Mouse (Mus musculus) bone marrow, adult 2 months (tissue): ENCODE measurements around the gene Wnt5a. TPM values are rescaled to one million over a fixed set of nuclear protein-coding genes. Genes with fewer than 3 reads are reported as not detected.

ENCODE experiments used
- H3K27ac ChIP-seq: fragments of 200-500 bp; 2 replicates; pipeline ENCODE4 v1.5.1; 2012; ENCODE audit warnings: low read depth, mild to moderate bottlenecking, control low read depth, inconsistent platforms, low read length; ENCODE audit not compliant: control insufficient read depth, poor library complexity, insufficient read depth
- H3K4me1 ChIP-seq: fragments of 200-500 bp; 2 replicates; pipeline ENCODE4 v1.6.1; 2011; ENCODE audit warnings: low read length; ENCODE audit not compliant: control insufficient read depth, insufficient read depth
- H3K4me3 ChIP-seq: fragments of 200-500 bp; replicated peaks from 2 replicates; pipeline ENCODE3; 2011; ENCODE audit warnings: mild to moderate bottlenecking, low read depth, low read length, control low read depth; ENCODE audit not compliant: control insufficient read depth
- CTCF ChIP-seq: fragments of 200-500 bp; IDR thresholded peaks from 2 replicates; pipeline ENCODE4 v1.5.1; 2011; ENCODE audit warnings: low read length, control low read depth; ENCODE audit not compliant: control insufficient read depth, insufficient read depth
- POLR2A ChIP-seq: fragments of 200-500 bp; IDR thresholded peaks from 2 replicates; pipeline ENCODE4 v1.6.1; 2011; ENCODE audit warnings: low read depth, mild to moderate bottlenecking, control low read depth, low read length, borderline replicate concordance; ENCODE audit not compliant: control insufficient read depth
- WGBS: fragments of 180-500 bp; shearing (Covaris S2); methylation state at CpG from one replicate; pipeline ENCODE4 v1.1.7; 2018; 5-methylcytosine and 5-hydroxymethylcytosine counted together
- polyA plus RNA-seq: library from polyadenylated mRNA; stranded (reverse); fragments of >200 nt; gene quantifications from 2 replicates; pipeline ENCODE4 v1.2.4, GENCODE M21; 2011; ENCODE audit warnings: low replicate concordance; ENCODE audit not compliant: missing spikeins, insufficient read depth, insufficient read length

Gene Wnt5a
- polyA plus RNA-seq, 1 experiment = 0.82 TPM

DNA sequence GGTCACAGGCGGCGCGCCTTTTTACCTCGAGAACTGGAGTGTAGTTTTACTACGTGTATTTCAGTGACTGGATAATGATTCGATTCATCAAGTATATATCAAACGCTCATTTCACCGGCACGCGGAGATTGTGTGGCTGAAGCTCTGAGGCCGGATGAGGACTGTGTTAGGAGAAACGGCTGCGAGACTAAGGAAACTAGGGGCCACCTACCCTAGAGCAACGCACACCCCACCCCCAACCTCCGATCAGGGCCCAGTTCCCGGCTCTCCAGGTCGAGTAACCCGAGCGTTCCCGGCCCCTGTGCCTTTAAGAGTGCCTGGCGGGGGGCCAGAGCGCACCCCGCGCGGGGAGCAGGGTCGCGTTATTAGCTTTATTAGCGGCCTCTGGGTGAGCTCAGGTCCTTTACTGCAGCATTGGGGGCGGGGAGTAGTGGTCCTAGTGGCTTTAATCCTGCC, 1.9 kb downstream of the Wnt5a start:
- 2% methylated on average over 29 of the region's 29 CpGs for WGBS
- Histone ChIP-seq H3K27ac (no peak overlapping the region), H3K4me1 (no peaks in the 10 kb centered on the region; the same call in 1 of the 2 replicates), H3K4me3 (no peak overlapping the region)
- TF ChIP-seq CTCF (no peak), POLR2A (no peak)

DNA sequence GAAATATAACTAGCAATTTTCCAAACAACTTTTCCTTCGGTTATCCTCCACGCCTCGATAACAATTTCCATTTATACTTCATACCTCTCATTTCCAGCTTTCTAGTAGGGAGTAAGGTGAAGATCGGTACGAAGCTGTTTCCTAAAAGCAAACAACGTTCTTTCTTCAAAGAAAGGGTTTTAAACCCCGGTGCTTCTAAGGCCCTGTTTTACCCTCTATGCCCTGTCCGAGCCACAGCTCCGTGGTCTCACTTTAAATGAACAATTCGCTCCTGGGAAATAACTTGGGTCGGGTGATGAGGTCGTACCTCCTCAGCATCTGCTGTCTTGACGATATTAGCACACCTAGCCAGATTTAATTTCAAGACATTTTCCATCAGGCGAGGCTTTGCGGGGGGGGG, 2.5 kb downstream of the Wnt5a start:
- H3K4me1 ChIP-seq = no peaks in the 10 kb centered on the region; the same call in 1 of the 2 replicates
- no peak overlapping the region for H3K27ac ChIP-seq
- 1% methylated on average over 15 of the region's 15 CpGs for WGBS
- H3K4me3 ChIP-seq = no peak overlapping the region
- TF ChIP-seq POLR2A (no peak), CTCF (no peak)

DNA sequence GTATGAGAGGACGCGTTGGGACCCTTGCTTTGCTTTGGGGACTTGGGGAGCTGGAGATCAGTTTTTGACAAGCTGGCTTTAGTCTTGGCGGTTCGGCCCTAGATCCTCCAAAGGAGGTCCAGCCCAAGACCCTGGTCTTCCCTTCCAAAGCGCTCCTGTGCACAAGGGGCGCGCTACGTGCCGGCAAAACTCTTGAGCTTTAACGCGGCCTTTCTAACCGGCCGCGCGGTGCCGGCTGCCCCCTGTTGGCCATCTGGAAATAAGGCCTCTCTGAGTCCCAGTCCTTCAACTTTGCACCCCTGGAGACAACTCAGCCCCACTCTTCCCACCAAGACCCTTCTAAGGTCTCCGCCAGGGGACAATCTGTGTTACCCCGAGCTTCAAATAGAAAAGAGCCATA, 2.9 kb downstream of the Wnt5a start:
- Histone ChIP-seq H3K4me3 (no peak overlapping the region), H3K27ac (no peak overlapping the region), H3K4me1 (no peaks in the 10 kb centered on the region; the same call in 1 of the 2 replicates)
- TF ChIP-seq POLR2A (no peak), CTCF (peak; percentile 23; the same call in 1 of the 2 replicates)
- WGBS = 2% methylated on average over 18 of the region's 18 CpGs

DNA sequence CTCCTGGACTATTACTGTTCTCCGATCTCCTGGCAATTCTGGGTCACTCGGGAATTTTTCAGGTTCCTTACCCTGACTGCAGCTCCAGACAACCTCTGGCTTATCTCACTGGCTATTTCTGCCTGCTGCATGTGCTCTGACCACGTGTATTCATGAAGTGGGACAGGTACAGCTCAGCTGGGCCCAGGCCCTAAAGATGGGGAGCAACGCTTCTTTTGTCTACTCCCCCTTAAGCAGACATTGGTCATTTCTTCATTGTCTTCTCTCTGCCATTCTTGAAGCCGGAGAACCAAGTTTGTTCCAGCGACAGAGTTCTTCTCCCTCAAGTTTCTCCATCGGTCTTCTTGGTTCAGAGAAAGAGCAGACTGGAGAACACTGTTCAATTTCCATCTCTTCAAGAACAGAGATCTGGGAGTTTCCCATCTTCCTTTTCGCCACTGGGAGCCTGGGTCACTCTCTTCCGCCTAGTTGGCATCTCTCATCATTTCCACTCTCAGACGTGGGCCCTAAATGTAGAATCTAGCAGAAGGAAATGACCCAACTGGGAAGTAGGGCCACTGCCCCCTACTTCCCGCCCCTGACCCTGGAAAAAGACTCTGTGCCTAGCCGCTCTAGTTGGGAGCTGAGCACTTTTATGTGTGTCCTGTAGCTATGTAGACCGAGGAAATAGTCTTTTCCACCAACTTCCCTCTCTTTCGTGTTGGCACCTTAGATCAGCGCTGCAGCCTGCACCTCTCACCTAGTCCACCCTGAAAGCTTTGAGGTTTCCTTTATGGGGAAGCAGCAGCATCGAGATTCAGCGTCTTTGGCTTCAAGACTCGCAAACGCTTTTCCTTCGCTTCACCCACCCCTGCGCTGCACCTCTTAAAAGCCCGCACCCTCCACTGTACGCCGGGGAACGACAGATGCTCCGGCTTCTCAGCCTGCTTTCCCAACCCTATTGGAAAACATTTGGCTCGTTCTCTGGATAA, 4.0 kb downstream of the Wnt5a start:
- Histone ChIP-seq H3K4me1 (no peaks in the 10 kb centered on the region; the same call in 1 of the 2 replicates), H3K27ac (no peak overlapping the region), H3K4me3 (no peak overlapping the region)
- 18% methylated on average over 27 of the region's 27 CpGs for WGBS
- TF ChIP-seq POLR2A (no peak), CTCF (no peak)

DNA sequence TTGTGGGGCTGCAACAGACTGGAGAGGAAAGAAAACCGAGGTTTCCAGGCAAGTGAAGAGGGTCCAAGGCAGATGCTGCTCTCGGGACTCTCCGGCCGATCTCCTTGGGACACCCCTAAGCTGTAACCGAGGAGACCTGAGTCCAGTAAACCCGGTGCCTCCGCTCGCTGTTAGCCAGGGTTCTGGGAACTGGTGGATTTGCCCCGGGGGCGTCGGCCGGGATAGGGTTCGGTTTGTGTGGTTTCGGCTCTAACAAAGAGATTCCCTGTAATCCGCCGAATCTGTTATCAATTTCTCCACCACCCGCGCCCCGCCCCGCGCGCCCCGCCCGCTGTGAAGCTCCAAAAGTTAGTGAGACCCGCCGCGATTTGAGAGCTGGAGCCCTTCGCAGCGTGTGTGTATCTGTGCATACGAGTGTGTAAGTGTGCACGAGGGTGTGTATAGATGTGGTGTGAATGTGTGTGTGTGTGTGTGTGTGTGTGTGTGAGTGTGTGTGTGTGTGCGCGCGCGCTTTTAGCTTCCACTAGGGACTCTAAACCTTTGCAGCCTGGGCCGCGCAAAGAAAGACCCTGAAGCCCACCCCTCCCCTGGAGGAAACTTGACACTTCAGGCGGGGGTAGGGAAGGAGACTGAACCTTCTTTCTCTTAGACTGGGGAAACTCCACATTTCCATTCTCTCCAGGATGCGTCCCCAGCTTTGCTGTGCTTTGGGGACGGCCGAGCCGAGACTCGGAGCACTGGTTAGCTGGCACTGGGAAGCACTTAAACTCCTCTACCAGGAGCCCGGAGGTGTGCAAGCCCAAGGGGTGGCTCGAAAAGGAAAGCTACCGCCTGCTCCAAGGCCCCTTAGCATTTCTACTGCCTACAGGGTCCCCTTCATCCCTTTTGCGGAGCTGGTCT, 5.1 kb downstream of the Wnt5a start:
- Histone ChIP-seq H3K4me3 (no peak overlapping the region), H3K27ac (no peak overlapping the region), H3K4me1 (no peaks in the 10 kb centered on the region; the same call in 1 of the 2 replicates)
- whole genome bisulfite sequencing = 6% methylated on average over 47 of the region's 47 CpGs
- TF ChIP-seq CTCF (no peak), POLR2A (no peak)

DNA sequence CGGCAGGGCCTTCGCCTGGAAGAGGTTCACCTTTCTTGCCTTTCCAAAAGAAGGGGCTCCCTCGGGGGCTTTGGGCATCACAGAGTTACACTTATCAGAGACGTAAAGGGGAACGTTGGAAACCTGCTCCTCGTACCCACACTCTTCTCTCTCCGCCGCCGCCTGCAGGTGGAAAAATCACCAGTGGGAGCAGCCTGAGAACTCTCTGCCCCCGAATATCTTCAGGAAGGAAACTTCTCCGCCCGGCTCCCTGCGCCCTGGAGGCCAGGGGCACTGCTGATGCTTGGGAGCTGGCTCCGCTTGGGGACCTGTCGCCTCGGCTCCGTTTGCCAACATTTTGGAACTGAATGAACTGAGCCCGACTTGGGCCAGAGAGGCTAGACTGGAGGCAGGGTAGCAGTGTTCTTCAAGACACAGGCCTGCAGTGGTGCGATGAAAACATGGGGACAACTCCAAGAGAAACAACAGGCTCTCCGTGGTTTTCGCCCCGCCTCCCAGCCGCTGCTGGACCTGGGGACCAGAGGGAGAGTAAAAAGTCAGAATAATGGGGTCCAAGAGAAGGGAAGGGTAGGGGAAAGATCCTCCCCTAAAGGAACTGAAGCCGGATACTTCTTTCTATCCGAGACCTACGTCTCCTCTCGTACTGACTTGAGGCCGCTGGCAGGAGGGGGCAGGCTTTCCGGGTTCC, 5.9 kb downstream of the Wnt5a start:
- no peak overlapping the region for H3K4me3 ChIP-seq
- 5% methylated on average over 29 of the region's 29 CpGs for WGBS
- TF ChIP-seq CTCF = no peak
- TF ChIP-seq POLR2A = no peak
- H3K4me1 ChIP-seq = no peaks in the 10 kb centered on the region
- H3K27ac ChIP-seq = no peak overlapping the region

DNA sequence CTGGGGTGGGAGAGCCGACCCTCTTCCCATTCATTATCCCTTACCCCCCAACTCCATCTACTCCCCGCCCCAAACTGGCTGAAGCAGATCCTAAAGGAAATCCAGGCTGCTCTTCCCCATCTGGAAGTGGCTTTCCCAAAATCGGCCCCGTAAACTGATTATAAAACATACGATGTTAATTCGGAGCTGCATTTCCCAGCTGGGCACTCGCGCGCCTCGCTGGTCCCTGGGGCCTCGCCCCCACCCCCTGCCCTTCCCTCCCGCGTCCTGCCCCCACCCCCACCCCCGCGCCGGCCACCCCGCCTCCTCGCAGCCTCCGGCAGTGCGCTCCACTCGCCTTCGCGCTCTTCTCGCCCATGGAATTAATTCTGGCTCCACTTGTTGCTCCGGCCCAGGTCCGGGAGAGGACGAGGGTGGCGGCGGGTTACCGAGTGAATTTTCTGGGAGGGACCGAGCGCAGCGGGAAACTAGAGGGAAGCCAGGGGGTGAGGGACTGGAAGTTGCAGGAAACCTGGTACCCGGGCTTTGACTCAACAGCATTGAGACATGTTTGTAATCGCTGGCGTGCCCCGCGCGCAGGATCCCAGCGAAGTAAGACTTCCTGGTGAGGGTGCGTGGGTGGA, 6.6 kb downstream of the Wnt5a start:
- Histone ChIP-seq H3K4me3 (no peak overlapping the region), H3K27ac (no peak overlapping the region), H3K4me1 (no peaks in the 10 kb centered on the region)
- TF ChIP-seq CTCF (no peak), POLR2A (no peak)
- WGBS = 2% methylated on average over 41 of the region's 41 CpGs
